8 mouse cellular contexts compared by ENCODE assay signal in genomic region chr10:121429581-121429980, GRCm38 (mm10). TPM values are rescaled to one million over a fixed set of nuclear protein-coding genes. Genes with fewer than 3 reads are reported as not detected.
A peak's percentile ranks its signal among the peaks of the same experiment; 100 is the strongest.
DNase-seq lines count a peak whose midpoint lies in the region; ATAC-seq and TF ChIP-seq lines count a peak whose summit lies in the region.

No protein-coding gene starts in this region.

- H3K27ac ChIP-seq in heart, embryonic 10.5 days = peak overlapping the region; percentile 93
- no peak overlapping the region for H3K27ac ChIP-seq in forebrain, embryonic 11.5 days (ENCODE audit: low read depth, low read length)
- H3K27ac ChIP-seq in limb, embryonic 14.5 days (replicated peaks; ENCODE audit: low read depth, low read length) = peak overlapping the region; percentile 58

- peak overlapping the region; percentile 43 for H3K4me3 ChIP-seq in heart, embryonic 10.5 days
- H3K4me3 ChIP-seq in forebrain, embryonic 11.5 days (ENCODE audit: low read depth, low read length) = no peak overlapping the region
- H3K4me3 ChIP-seq in limb, embryonic 14.5 days (replicated peaks; ENCODE audit: low read length) = no peak overlapping the region

- peaks cover 94% of the 10 kb centered on the region for H3K4me1 ChIP-seq in heart, embryonic 10.5 days
- peaks cover 8% of the 10 kb centered on the region for H3K4me1 ChIP-seq in forebrain, embryonic 11.5 days (replicated peaks; ENCODE audit: control insufficient read depth, insufficient read depth, low read length)
- peaks cover 80% of the 10 kb centered on the region for H3K4me1 ChIP-seq in limb, embryonic 14.5 days (ENCODE audit: control insufficient read depth, insufficient read depth, low read length)

- H3K27me3 ChIP-seq in heart, embryonic 10.5 days (ENCODE audit: insufficient read depth, poor library complexity, severe bottlenecking) = no peaks in the 10 kb centered on the region
- no peaks in the 10 kb centered on the region for H3K27me3 ChIP-seq in forebrain, embryonic 11.5 days (ENCODE audit: control insufficient read depth, insufficient read depth, low read length)
- no peaks in the 10 kb centered on the region for H3K27me3 ChIP-seq in limb, embryonic 14.5 days (ENCODE audit: control insufficient read depth, insufficient read depth, low read length)

- 0 out of 2 replicates have a peak overlapping the region, but pooled peaks have one; percentile 4 for H3K9ac ChIP-seq in forebrain, embryonic 11.5 days (ENCODE audit: low read length)
- no peak overlapping the region for H3K9ac ChIP-seq in limb, embryonic 14.5 days (ENCODE audit: low read depth, low read length, severe bottlenecking)

- no peaks in the 10 kb centered on the region for H3K9me3 ChIP-seq in heart, embryonic 10.5 days
- no peaks in the 10 kb centered on the region for H3K9me3 ChIP-seq in forebrain, embryonic 11.5 days (ENCODE audit: control insufficient read depth, low read length)
- no peaks in the 10 kb centered on the region for H3K9me3 ChIP-seq in limb, embryonic 14.5 days (ENCODE audit: control insufficient read depth, low read length)

- 40% methylated on average over 8 of the region's 8 CpGs for WGBS in heart, embryonic 10.5 days
- 67% methylated on average over 8 of the region's 8 CpGs for WGBS in forebrain, embryonic 11.5 days
- whole genome bisulfite sequencing in limb, embryonic 14.5 days = 15% methylated on average over 8 of the region's 8 CpGs

- no peak for ATAC-seq in forebrain, embryonic 11.5 days (replicated peaks; ENCODE audit: low FRiP score)
- peak; percentile 20; the same call in 1 of the 2 replicates for ATAC-seq in limb, embryonic 14.5 days (ENCODE audit: low FRiP score, low read depth)
- ATAC-seq in erythroblast, adult 5-6 weeks (replicated peaks; ENCODE audit: low FRiP score, poor library complexity, severe bottlenecking) = no peak
- no peak for ATAC-seq in erythroid progenitor cell, adult 5-6 weeks (replicated peaks; ENCODE audit: low FRiP score, poor library complexity, severe bottlenecking)

- H3K36me3 ChIP-seq in heart, embryonic 10.5 days = no peaks in the 10 kb centered on the region
- H3K36me3 ChIP-seq in forebrain, embryonic 11.5 days (ENCODE audit: control insufficient read depth, insufficient read depth, low read length) = no peaks in the 10 kb centered on the region
- H3K36me3 ChIP-seq in limb, embryonic 14.5 days (ENCODE audit: control insufficient read depth, insufficient read depth, low read length) = no peaks in the 10 kb centered on the region

- intact Hi-C loops in heart, postnatal 14 days (cut with DNase I) = loop anchor here (2.0 kb wide), 1 partner anchor 45 kb away; no protein-coding TSS in a partner anchor

- no peak for TF ChIP-seq POLR2A in limb, embryonic 14.5 days (IDR thresholded peaks at IDR 0.05; ENCODE audit: borderline replicate concordance, extremely low read depth, insufficient read depth, insufficient read length)

- DNase-seq in heart, embryonic 10.5 days (ENCODE audit: low spot score) = no peak
- DNase-seq in heart, postnatal 14 days = no peak
- peak; percentile 76 for DNase-seq in 416B (ENCODE audit: low read depth)
- no peak for DNase-seq in forebrain, embryonic 11.5 days (ENCODE audit: low spot score)
- peak; percentile 44 for DNase-seq in limb, embryonic 14.5 days (ENCODE audit: low spot score)
- DNase-seq in spleen, postnatal 4 days (ENCODE audit: low spot score in 2 of 2) = no peak

- H3K4me2 ChIP-seq in forebrain, embryonic 11.5 days (ENCODE audit: low read depth, low read length, severe bottlenecking) = no peak overlapping the region
- peak overlapping the region; percentile 35 for H3K4me2 ChIP-seq in limb, embryonic 14.5 days (replicated peaks; ENCODE audit: low read depth, low read length, severe bottlenecking)

RNA-seq across cellular contexts. Expression of gene Rassf3, which starts 46.6 kb away (rescaled TPM):
- 19.6 and 21.1 TPM in 2 replicates for polyA plus RNA-seq in heart, embryonic 10.5 days (2016; fragmentation: Nextera tagmentation; extraction: Ambion mirVana)
- 100 to 1,000 TPM; 120 to 125 TPM for total RNA-seq in heart, postnatal 14 days (2021)
- polyA plus RNA-seq in forebrain, embryonic 11.5 days (2014; fragmentation: Nextera tagmentation; extraction: Ambion mirVana) = 5.5 and 7.6 TPM in 2 replicates
- 22.3 and 23.2 TPM in 2 replicates for polyA plus RNA-seq in limb, embryonic 14.5 days (2012; rRNA removed)
- 19.4 and 20.7 TPM in 2 replicates for polyA plus RNA-seq in limb, embryonic 14.5 days (2014; fragmentation: Nextera tagmentation; extraction: Ambion mirVana)
- total RNA-seq in erythroblast, adult 5-6 weeks (2015; ENCODE audit: low replicate concordance) = 11.7 and 12.5 TPM in 2 replicates
- total RNA-seq in erythroblast, adult 5-6 weeks (2017; ENCODE audit: low replicate concordance) = 7.8 and 12.7 TPM in 2 replicates
- 9.2 and 9.7 TPM in 2 replicates for total RNA-seq in erythroid progenitor cell, adult 5-6 weeks (2015; ENCODE audit: low replicate concordance)
- total RNA-seq in erythroid progenitor cell, adult 5-6 weeks (2017; ENCODE audit: low replicate concordance) = 6.9 and 8.0 TPM in 2 replicates

Comparison
In these comparisons a context has a peak if more than half of its experiments do, and no peak if none do; other contexts are left out.
1. DNase-seq: peak in 416B (single experiment) and limb, embryonic 14.5 days (single experiment); none in heart, embryonic 10.5 days (single experiment), heart, postnatal 14 days (0 of 2), forebrain, embryonic 11.5 days (single experiment) and spleen, postnatal 4 days (0 of 2).
2. RNA of gene Rassf3, which starts 46.6 kb away (total RNA-seq): 120 to 125 TPM in heart, postnatal 14 days; 7.8 to 12.7 TPM in erythroblast, adult 5-6 weeks and 6.9 to 9.7 TPM in erythroid progenitor cell, adult 5-6 weeks; every median in the first group is over 4 times any median in the second.